Mouse (Mus musculus): ENCODE data around the gene Kpna1.

GRCm38 (mm10) chr16:35967319-35967718, 11.2 kb upstream of the Kpna1 start:
- TF ChIP-seq POLR2A (IDR thresholded peaks at IDR 0.05; ENCODE audit: low read depth, low read length) (no peak), CTCF (IDR thresholded peaks at IDR 0.05; ENCODE audit: extremely low read depth, insufficient read length, insufficient replicate concordance, low read depth, low read length) (no peak)
